Mouse (Mus musculus): Measurements from ENCODE around the gene Ppp1r14c.

DNA sequence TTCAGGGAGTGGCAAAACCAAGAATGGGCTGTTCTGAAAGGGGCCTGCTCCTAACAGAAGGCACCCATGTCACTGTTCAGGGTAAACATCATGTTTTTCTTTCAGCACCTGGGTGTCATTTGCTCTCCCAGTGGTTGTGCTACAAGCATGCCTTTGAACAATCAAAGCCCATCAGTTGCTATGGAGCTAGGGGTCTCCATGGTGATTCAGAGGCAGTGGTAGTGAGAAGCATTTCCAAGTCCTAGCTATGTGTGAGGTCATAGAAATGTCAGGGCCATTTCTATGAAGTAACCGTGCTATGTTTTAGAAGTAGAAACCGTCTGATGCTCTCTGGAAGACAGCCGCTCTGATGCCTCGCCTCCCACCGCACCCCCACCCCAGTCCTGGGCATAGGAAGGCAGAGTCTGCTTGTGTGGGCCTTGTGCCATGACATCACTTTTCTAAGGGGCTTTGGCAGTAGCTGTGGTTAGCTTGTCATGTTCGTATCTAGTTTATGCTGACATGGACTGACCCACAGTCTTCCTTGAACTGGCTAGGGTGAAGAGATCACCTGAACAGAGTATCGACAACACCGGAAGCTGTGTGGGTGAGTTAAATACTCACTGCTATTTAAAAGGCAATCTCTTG, 69.1 kb downstream of the Ppp1r14c start:
- no peak for TF ChIP-seq CTCF (IDR thresholded peaks at IDR 0.05; ENCODE audit: low read depth, low read length)
- TF ChIP-seq TAL1 (conservative IDR thresholded peaks at IDR 0.05; ENCODE audit: low read depth, low read length), result no peak
